Mouse (Mus musculus) midbrain, embryonic 11.5 days (tissue): ENCODE measurements around the gene B3gnt4. TPM values are rescaled to one million over a fixed set of nuclear protein-coding genes. Genes with fewer than 3 reads are reported as not detected.

ENCODE experiments used
- ATAC-seq: fragments of 200-750 bp; cut with Nextera tagmentation; 2 replicates; pipeline ENCODE4 v1.8.0; 2017; ENCODE audit warnings: moderate TSS enrichment, moderate library complexity; ENCODE audit not compliant: low FRiP score
- DNase-seq: peaks from one replicate; pipeline ENCODE4 v3.0.0; 2015; ENCODE audit warnings: low spot score; ENCODE audit errors: missing footprints
- H3K27ac ChIP-seq: fragments of 300-500 bp; sonication (generic); 2 replicates; pipeline ENCODE4 v1.5.1; 2014; ENCODE audit warnings: low read depth, low read length
- H3K27me3 ChIP-seq: fragments of 300-500 bp; sonication (generic); 2 replicates; pipeline ENCODE4 v1.6.1; 2014; ENCODE audit warnings: mild to moderate bottlenecking, low read length, moderate library complexity, mixed read lengths; ENCODE audit not compliant: control insufficient read depth, insufficient read depth
- H3K36me3 ChIP-seq: fragments of 300-500 bp; sonication (generic); 2 replicates; pipeline ENCODE4 v1.6.1; 2014; ENCODE audit warnings: mild to moderate bottlenecking, low read length, moderate library complexity, mixed read lengths; ENCODE audit not compliant: control insufficient read depth, insufficient read depth
- H3K4me1 ChIP-seq: fragments of 300-500 bp; sonication (generic); 2 replicates; pipeline ENCODE4 v1.6.1; 2014; ENCODE audit warnings: low read length; ENCODE audit not compliant: control insufficient read depth, insufficient read depth
- H3K4me2 ChIP-seq: fragments of 300-500 bp; sonication (generic); 2 replicates; pipeline ENCODE4 v1.6.1; 2014; ENCODE audit warnings: mild to moderate bottlenecking, moderate library complexity
- H3K4me3 ChIP-seq: fragments of 300-500 bp; sonication (generic); 2 replicates; pipeline ENCODE4 v1.5.1; 2014; ENCODE audit warnings: low read depth, low read length
- H3K9ac ChIP-seq: fragments of 300-500 bp; sonication (generic); 2 replicates; pipeline ENCODE4 v1.6.1; 2014; ENCODE audit warnings: low read length
- H3K9me3 ChIP-seq: fragments of 300-500 bp; sonication (generic); 2 replicates; pipeline ENCODE4 v1.6.1; 2016; ENCODE audit warnings: low read length; ENCODE audit not compliant: control insufficient read depth
- WGBS: fragments of 180-500 bp; shearing (Covaris S2); extraction: QIAGEN DNeasy Blood & Tissue Kit; methylation state at CpG from one replicate; pipeline ENCODE4 v1.1.7; 2014; 5-methylcytosine and 5-hydroxymethylcytosine counted together
- polyA plus RNA-seq: library from polyadenylated mRNA; unstranded; fragments of >200 nt; fragmentation: Nextera tagmentation; extraction: Ambion mirVana; gene quantifications from 2 replicates; pipeline ENCODE4 v1.2.1, GENCODE M21; 2014

Gene B3gnt4
- polyA plus RNA-seq, result 0.88 and 1.1 TPM in 2 replicates

- 90% methylated on average over 5 of the region's 5 CpGs for WGBS
- peak; percentile 4 for DNase-seq
- Histone ChIP-seq H3K9me3 (no peaks in the 10 kb centered on the region), H3K9ac (peak within 1 kb of the TSS; percentile 67; the same call in 1 of the 2 replicates), H3K27me3 (peaks cover 3% of the 10 kb centered on the region; the same call in 1 of the 2 replicates), H3K36me3 (no peaks in the 10 kb centered on the region), H3K27ac (no peak within 1 kb of the TSS), H3K4me2 (peak within 1 kb of the TSS; percentile 80; the same call in 1 of the 2 replicates), H3K4me3 (no peak within 1 kb of the TSS), H3K4me1 (peaks cover 5% of the 10 kb centered on the region)
- no peak for ATAC-seq
Observed at GRCm38 (mm10) chr5:123510160-123510559, at the start of gene B3gnt4. Gene B3gnt4, plus strand, starts transcription at chr5:123510460.

- Histone ChIP-seq H3K4me1 (no peaks in the 10 kb centered on the region), H3K36me3 (no peaks in the 10 kb centered on the region), H3K4me3 (no peak overlapping the region), H3K9me3 (no peaks in the 10 kb centered on the region), H3K27ac (no peak overlapping the region), H3K9ac (no peak overlapping the region), H3K27me3 (no peaks in the 10 kb centered on the region), H3K4me2 (no peak overlapping the region)
- ATAC-seq, result no peak
- peak; percentile 78 for DNase-seq
- 56% methylated on average over 5 of the region's 5 CpGs for WGBS
Observed at GRCm38 (mm10) chr5:123461420-123461819, 48.8 kb upstream of the B3gnt4 start.

- Histone ChIP-seq H3K4me1 (no peaks in the 10 kb centered on the region), H3K27me3 (no peaks in the 10 kb centered on the region), H3K4me2 (no peak overlapping the region), H3K9ac (no peak overlapping the region), H3K4me3 (no peak overlapping the region), H3K36me3 (no peaks in the 10 kb centered on the region), H3K27ac (no peak overlapping the region), H3K9me3 (no peaks in the 10 kb centered on the region)
- 89% methylated on average over 1 of the region's 1 CpGs for WGBS
- DNase-seq (peak; percentile 74), ATAC-seq (no peak)
Observed at GRCm38 (mm10) chr5:123464638-123465037, 45.6 kb upstream of the B3gnt4 start.

- Histone ChIP-seq H3K4me3 (no peak overlapping the region), H3K4me1 (no peaks in the 10 kb centered on the region), H3K9ac (no peak overlapping the region), H3K9me3 (no peaks in the 10 kb centered on the region), H3K27ac (no peak overlapping the region), H3K4me2 (no peak overlapping the region), H3K36me3 (no peaks in the 10 kb centered on the region), H3K27me3 (no peaks in the 10 kb centered on the region)
- DNase-seq (peak; percentile 85), ATAC-seq (no peak)
- 66% methylated on average over 10 of the region's 10 CpGs for WGBS
Observed at GRCm38 (mm10) chr5:123470784-123471400, 39.4 kb upstream of the B3gnt4 start.

- Histone ChIP-seq H3K4me3 (no peak overlapping the region), H3K4me1 (no peaks in the 10 kb centered on the region), H3K36me3 (no peaks in the 10 kb centered on the region), H3K4me2 (no peak overlapping the region), H3K9ac (no peak overlapping the region), H3K27ac (no peak overlapping the region), H3K27me3 (no peaks in the 10 kb centered on the region), H3K9me3 (no peaks in the 10 kb centered on the region)
- DNase-seq (peak; percentile 6), ATAC-seq (no peak)
- 72% methylated on average over 5 of the region's 5 CpGs for WGBS
Observed at GRCm38 (mm10) chr5:123473817-123474216, 36.4 kb upstream of the B3gnt4 start.

- Histone ChIP-seq H3K4me2 (no peak overlapping the region), H3K4me3 (no peak overlapping the region), H3K27me3 (no peaks in the 10 kb centered on the region), H3K9me3 (no peaks in the 10 kb centered on the region), H3K27ac (no peak overlapping the region), H3K9ac (no peak overlapping the region), H3K36me3 (no peaks in the 10 kb centered on the region), H3K4me1 (no peaks in the 10 kb centered on the region)
- 83% methylated on average over 11 of the region's 11 CpGs for WGBS
- peak; percentile 68 for DNase-seq
- ATAC-seq, result no peak
Observed at GRCm38 (mm10) chr5:123487659-123488395, 22.4 kb upstream of the B3gnt4 start.

GRCm38 (mm10) chr5:123489112-123489785, 21.0 kb upstream of the B3gnt4 start, which contains the start of the genes Lrrc43 and Il31:
Gene Lrrc43, plus strand, starts transcription at chr5:123489305.
Gene Il31, minus strand, starts transcription at chr5:123489489.
- Histone ChIP-seq H3K4me1 (no peaks in the 10 kb centered on the region), H3K9me3 (no peaks in the 10 kb centered on the region), H3K9ac (peak within 1 kb of the TSS; percentile 1; the same call in 1 of the 2 replicates), H3K4me2 (peak within 1 kb of the TSS; percentile 38), H3K27me3 (no peaks in the 10 kb centered on the region), H3K27ac (no peak within 1 kb of the TSS), H3K4me3 (no peak within 1 kb of the TSS), H3K36me3 (no peaks in the 10 kb centered on the region)
- ATAC-seq (peak; percentile 78), DNase-seq (peak; percentile 73)
- WGBS, result 9% methylated on average over 25 of the region's 25 CpGs

GRCm38 (mm10) chr5:123489935-123490334, 20.3 kb upstream of the B3gnt4 start:
- Histone ChIP-seq H3K9ac (no peak overlapping the region), H3K4me2 (no peak overlapping the region), H3K27me3 (no peaks in the 10 kb centered on the region), H3K27ac (no peak overlapping the region), H3K9me3 (no peaks in the 10 kb centered on the region), H3K4me3 (no peak overlapping the region), H3K36me3 (no peaks in the 10 kb centered on the region), H3K4me1 (no peaks in the 10 kb centered on the region)
- peak; percentile 83 for DNase-seq
- ATAC-seq, result no peak
- WGBS, result 63% methylated on average over 9 of the region's 9 CpGs
